Mouse (Mus musculus): ENCODE results near the gene Adpgk. TPM values are rescaled to one million over a fixed set of nuclear protein-coding genes. Genes with fewer than 3 reads are reported as not detected.
"Not testable (repeated sequence)": the region's sequence is repeated elsewhere in the genome, so short reads cannot be mapped to it uniquely, and the experiment has no call there.

Adpgk gene
- total RNA-seq, 2 experiments from 2014 or later = 13.6 to 16.3 TPM

DNA sequence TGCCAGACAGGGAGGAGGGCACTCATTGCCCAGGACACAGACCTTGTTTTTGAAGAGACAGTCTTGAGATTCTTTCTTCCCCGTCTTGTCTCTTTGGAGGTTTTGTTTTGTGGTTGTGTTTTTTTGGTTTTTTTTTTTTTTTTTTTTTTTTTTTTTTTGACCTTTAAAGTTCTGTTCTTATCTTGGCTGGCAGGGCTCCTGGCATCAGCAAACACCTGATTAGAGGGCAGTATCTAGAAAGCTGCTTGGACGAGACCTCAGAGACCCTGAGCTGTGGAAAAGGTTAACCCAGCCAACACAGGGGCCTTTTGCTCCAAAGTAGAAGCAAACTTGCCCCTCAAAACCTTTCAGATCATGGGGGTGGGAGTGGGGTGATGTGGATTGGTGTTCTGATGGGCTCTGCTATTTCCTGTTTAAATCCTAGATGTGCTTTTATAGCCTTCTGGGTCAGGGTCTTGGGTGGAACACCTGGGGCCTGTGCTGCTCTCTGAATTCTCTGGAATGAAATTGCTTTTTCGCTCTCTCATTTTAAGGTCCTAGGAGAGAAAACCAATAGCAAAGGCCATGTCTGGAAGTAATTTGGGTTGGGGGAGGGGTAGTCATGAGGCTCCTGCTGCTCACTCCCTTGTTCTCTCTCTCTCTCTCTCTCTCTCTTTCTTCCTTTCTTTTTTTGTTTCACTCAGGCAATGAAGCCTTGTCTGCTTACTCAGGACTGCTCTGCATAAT lies 2.5 kb upstream of the Adpgk start:
- no peak for DNase-seq (ENCODE audit: low spot score in 2 of 2)

DNA sequence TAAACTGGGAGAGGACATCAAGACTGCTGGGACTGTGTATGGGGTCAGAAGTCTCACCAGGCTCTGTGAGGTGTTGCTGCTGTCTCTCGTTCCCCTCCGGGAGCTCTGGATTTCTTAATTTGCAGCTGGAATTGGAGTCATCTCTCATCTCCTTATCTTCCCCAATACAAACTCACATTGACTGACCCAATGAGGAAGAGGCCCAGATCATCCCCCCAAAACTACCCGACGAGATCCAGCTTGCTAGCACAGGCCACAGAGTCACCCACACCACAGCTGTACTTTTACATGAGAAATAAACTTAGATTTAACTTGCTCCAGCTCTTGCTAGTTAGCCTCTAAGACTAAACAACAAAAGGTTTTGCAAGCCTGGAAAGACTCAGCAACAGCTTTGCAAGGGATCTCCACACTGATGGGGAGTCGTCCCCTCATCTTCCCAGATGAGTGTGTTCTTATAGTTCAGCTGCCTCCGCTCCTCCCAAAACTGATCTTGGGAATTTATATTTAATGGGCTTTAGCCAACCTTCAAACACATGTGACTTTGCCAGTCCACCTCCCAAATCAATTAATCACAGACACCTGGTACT lies 1.7 kb upstream of the Adpgk start:
- DNase-seq (ENCODE audit: low spot score in 2 of 2) = no peak

DNA sequence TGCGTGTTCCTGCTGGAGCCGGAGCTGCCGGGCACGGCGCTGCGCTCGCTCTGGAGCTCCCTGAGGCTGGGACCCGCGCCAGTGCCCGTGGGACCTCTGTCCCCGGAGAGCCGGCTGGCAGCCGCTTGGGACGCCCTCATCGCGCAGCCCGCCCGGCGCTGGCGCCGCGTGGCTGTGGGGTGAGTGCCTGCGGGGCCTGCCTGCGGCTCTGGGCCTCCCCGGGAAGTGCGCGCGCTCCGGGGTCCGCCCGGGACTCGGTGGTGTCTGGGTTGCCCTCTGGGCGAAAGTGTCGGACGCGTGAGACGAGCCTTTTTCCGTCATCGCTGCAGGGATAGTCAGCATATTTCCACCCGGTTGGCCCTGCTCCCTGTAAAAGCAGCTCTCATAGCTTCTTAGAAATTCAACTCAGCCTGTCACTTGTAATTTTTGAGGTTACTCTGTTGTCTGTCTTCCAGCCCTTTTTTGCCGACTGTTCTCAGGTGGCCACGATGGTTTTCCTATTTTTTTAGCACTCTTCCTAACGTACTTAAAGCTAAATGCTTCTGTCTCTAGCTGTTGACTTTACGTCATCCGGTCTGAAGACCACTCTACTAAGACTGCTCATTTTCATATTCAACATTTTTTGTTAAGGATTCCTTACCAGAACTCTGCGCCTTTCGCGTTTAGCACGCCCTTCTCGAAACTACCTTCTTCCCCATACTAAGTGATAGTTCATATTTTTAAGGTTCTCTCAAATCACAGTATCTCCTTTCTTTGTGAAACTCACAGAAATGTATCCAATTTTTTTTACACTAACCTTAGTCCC lies 532 bp downstream of the Adpgk start:
- no peak for DNase-seq (ENCODE audit: low spot score in 2 of 2)

DNA sequence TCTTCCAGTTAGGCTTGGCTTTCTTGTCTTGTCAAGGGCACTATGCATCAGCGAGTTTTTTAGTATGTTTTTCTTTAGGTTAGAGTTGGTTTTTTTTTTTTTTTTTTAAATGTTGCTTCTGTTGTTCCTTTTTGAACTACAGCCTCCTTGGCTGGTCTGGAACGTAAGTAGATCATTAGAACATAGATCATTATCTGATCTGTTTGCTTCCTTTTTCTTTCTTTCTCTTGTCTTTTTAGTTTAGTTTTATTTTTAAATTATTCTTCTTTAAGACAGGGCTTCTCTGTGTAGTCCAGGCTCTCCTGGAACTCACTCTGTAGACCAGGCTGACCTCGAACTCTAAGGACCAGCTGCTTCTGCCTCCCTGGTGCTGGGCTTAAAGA lies 1.1 kb downstream of the Adpgk start:
- no peak for DNase-seq (ENCODE audit: low spot score in 2 of 2)

DNA sequence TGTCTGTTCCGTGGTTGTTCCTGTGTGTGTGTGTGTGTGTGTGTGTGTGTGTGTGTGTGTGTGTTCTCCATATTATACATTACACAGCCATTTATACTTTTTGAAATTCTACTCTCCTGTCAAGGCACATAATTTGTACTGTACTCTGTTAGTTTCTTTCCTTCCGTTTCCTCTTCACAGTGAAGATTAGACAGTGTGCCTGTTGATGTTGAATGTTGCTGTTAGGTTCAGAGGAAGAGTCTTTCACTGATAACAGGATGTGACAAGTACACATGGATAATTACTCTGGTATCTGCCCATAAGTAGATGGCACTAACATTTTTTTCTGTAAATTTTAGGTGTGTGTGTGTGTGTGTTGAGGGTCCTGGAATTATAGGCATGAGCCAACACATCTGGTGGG lies 5.1 kb downstream of the Adpgk start:
- DNase-seq (ENCODE audit: low spot score in 2 of 2) = no peak

DNA sequence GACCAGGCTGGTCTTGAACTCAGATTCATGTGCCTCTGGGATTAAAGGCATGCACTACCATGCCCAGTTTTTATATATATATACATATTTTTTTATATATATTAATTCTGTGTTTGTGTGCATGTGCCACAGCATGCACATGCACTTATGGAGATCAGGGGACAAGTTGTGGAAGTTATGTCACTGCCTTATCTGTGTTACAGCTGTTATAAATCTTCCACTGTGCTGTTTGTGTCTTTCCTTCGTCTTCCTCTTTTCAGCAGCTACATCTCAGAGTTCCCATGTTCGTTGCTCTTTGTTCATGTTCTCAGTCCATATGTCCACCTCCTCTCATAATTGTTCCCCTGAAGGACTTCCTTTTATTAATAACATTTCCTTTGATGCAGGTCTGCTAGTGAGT lies 16.5 kb downstream of the Adpgk start:
- no peak for DNase-seq (ENCODE audit: low spot score in 2 of 2)

- DNase-seq (ENCODE audit: low spot score in 2 of 2) = no peak
Measured at GRCm38 (mm10) chr9:59310582-59311283, 19.4 kb downstream of the Adpgk start.

- DNase-seq (ENCODE audit: low spot score in 2 of 2) = no peak
Measured at GRCm38 (mm10) chr9:59311284-59311670, 19.9 kb downstream of the Adpgk start.

DNA sequence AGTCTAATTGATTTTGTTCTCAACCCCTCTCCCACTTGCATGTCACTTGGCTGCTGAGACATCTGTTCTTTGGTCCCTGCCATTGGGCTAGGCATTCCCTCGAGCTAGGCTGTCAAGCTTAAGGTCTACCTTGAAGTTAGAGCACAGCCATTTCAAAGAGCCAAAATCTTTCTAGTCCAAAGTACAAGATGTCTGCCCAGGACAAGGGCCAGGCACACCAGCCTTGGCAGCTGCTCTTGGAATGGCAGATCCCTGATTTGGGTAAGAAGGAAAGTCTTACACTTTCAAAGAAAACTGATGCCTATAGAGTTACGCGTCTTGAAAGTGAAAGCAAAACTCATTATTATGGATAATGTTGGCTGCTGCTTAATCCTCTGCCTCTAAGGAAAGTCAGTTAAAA lies 24.8 kb downstream of the Adpgk start:
- DNase-seq (ENCODE audit: low spot score in 2 of 2) = no peak

- DNase-seq (ENCODE audit: low spot score in 2 of 2) = no peak
Measured at GRCm38 (mm10) chr9:59324351-59324750, 33.0 kb downstream of the Adpgk start.

GRCm38 (mm10) chr9:59330055-59330454 lies 38.7 kb downstream of the Adpgk start:
- DNase-seq (ENCODE audit: low spot score in 2 of 2) = no peak

DNA sequence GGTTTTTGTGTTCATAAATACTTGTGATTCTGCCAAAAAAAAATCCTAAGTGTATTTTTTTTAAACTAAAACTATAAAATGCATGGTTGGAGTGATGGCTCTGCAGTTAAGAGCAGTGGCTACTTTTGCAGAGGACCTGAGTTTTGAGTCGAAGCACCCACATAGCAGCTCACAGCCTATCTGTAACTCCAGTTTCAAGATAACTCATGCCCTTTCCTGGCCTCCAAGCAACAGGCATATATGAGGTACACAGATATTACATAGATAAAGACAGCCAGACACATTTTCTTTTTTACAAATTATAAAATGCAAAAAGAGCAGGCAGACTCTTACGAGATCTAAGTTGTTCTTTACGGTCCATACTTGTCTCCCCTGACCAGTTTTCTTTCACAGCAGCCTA lies 45.2 kb downstream of the Adpgk start:
- no peak for DNase-seq (ENCODE audit: low spot score in 2 of 2)

DNA sequence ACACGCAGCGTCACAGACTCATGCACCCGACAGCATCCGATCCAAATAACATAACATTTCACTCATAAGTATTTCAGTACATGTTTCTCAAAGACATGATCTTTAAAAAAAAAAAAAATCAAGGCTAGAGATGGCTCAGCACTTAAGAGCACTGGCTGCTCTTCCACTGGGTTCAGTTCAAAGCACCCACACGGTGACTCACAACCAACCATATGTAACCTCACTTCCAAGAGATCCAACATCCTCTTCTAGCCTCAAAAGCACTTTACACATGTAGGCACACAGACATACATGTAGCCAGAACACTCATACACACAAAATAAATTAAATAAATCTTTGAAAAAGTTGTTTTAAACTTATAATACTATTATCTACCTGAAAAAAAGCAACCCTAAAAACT lies 46.5 kb downstream of the Adpgk start:
- no peak for DNase-seq (ENCODE audit: low spot score in 2 of 2)

GRCm38 (mm10) chr9:59338411-59338810 lies 47.1 kb downstream of the Adpgk start:
- DNase-seq (ENCODE audit: low spot score in 2 of 2) = no peak

- no peak for DNase-seq (ENCODE audit: low spot score in 2 of 2)
Measured at GRCm38 (mm10) chr9:59339107-59339506, 47.7 kb downstream of the Adpgk start.

DNA sequence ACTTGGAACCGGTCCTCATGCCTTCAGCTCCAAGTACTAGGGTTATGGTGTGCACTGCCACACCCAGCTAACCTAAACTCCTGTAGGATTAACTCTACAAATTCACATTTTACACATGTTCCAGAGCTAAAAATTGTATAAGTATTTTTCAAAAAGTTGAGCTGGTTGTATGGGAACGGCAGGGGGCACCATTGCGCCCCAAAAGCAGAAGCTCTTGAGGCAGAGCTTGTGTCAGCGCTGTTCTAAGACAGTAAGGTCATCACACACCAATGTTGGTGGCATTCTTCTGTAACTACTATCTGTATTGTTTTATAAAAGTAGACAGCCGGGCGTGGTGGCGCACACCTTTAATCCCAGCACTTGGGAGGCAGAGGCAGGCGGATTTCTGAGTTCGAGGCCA lies 48.6 kb downstream of the Adpgk start:
- no peak for DNase-seq (ENCODE audit: low spot score in 2 of 2)

GRCm38 (mm10) chr9:59346176-59346575 lies 54.8 kb downstream of the Adpgk start:
- no peak for DNase-seq (ENCODE audit: low spot score in 2 of 2)

DNA sequence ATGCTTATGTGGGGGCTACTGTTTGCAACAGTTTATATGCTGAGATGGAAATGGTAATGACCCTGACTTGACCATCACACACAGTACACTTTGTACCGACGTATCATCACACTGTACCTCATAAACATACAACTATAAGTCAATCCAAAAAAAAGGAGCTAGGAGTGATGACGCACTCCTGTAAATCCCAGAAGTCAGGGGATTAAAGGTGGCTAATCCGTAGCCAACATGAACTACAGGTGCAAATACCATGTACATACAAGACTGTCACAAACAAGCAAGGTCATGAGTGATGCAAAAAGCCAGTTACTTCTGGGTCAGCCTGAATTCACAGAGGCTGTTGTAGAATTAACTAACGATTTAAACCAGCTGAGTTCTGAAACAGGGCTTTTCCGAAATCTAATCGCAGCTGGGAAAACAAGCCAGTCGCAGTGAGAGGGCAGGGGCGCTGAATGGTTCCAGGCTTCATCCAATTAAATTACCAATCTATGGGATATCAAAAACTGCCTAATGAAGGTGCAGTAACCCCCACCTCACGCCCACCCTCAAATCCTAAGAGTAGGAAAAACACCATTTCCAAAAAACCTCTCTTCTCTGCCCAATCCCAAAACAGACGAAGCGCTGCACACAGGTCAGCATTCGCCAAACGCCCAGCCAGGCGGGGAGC lies 61.4 kb downstream of the Adpgk start:
- no peak for DNase-seq (ENCODE audit: low spot score in 2 of 2)

GRCm38 (mm10) chr9:59353253-59353639 lies 61.9 kb downstream of the Adpgk start, which contains the start of gene Bbs4:
Gene Bbs4, minus strand, starts transcription at chr9:59353508.
- DNase-seq (ENCODE audit: low spot score in 2 of 2) = peak; percentile 90 to 92

- DNase-seq (ENCODE audit: low spot score in 2 of 2) = not testable (repeated sequence)
Measured at GRCm38 (mm10) chr9:59358041-59358440, 66.7 kb downstream of the Adpgk start.

DNA sequence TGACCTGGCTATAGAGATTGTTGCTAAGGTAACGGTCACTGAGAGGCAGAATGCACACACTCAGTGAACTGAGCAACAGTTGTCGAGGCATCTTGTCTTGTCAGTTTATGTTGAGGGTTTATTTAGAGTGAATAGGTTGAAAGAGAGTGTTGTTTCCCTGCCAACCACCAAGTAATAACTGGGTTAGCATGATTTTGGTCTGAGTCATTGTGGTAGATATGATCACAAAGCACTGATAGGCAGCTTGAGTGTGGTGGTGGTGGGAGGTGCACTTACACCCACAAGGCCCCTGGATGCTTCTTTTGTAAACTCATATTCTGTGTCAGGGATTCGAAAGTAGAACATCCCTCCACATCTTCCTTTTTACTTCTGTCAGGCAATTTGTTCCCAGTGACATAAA lies 69.1 kb downstream of the Adpgk start:
- DNase-seq (ENCODE audit: low spot score in 2 of 2) = not testable (repeated sequence)
